Mouse (Mus musculus): ENCODE results near the gene Btg1.

Btg1 gene

GRCm38 (mm10) chr10:96616709-96617116, at the start of gene Btg1:
Gene Btg1 (plus strand): TSS chr10:96617006.
- DNase-seq (ENCODE audit: low spot score): peak; percentile 100

- no peak for DNase-seq (ENCODE audit: low spot score)
Observed at GRCm38 (mm10) chr10:96569469-96569868, 47.3 kb upstream of the Btg1 start.

GRCm38 (mm10) chr10:96571176-96571575, 45.6 kb upstream of the Btg1 start:
- no peak for DNase-seq (ENCODE audit: low spot score)

GRCm38 (mm10) chr10:96574786-96575185, 42.0 kb upstream of the Btg1 start:
- no peak for DNase-seq (ENCODE audit: low spot score)

- DNase-seq (ENCODE audit: low spot score): no peak
Observed at GRCm38 (mm10) chr10:96575338-96575737, 41.5 kb upstream of the Btg1 start.

- DNase-seq (ENCODE audit: low spot score): no peak
Observed at GRCm38 (mm10) chr10:96578924-96579323, 37.9 kb upstream of the Btg1 start.

- no peak for DNase-seq (ENCODE audit: low spot score)
Observed at GRCm38 (mm10) chr10:96579436-96579835, 37.4 kb upstream of the Btg1 start.

- no peak for DNase-seq (ENCODE audit: low spot score)
Observed at GRCm38 (mm10) chr10:96580246-96580645, 36.6 kb upstream of the Btg1 start.

GRCm38 (mm10) chr10:96581232-96581631, 35.6 kb upstream of the Btg1 start:
- no peak for DNase-seq (ENCODE audit: low spot score)

- no peak for DNase-seq (ENCODE audit: low spot score)
Observed at GRCm38 (mm10) chr10:96586191-96586880, 30.5 kb upstream of the Btg1 start.

GRCm38 (mm10) chr10:96586881-96587217, 30.0 kb upstream of the Btg1 start:
- DNase-seq (ENCODE audit: low spot score): no peak

GRCm38 (mm10) chr10:96588233-96588632, 28.6 kb upstream of the Btg1 start:
- no peak for DNase-seq (ENCODE audit: low spot score)

GRCm38 (mm10) chr10:96589781-96590180, 27.0 kb upstream of the Btg1 start:
- no peak for DNase-seq (ENCODE audit: low spot score)

- no peak for DNase-seq (ENCODE audit: low spot score)
Observed at GRCm38 (mm10) chr10:96592089-96592488, 24.7 kb upstream of the Btg1 start.

GRCm38 (mm10) chr10:96595435-96596132, 21.2 kb upstream of the Btg1 start:
- no peak for DNase-seq (ENCODE audit: low spot score)

GRCm38 (mm10) chr10:96596411-96596810, 20.4 kb upstream of the Btg1 start:
- DNase-seq (ENCODE audit: low spot score): no peak

- DNase-seq (ENCODE audit: low spot score): no peak
Observed at GRCm38 (mm10) chr10:96599641-96600040, 17.2 kb upstream of the Btg1 start.

- no peak for DNase-seq (ENCODE audit: low spot score)
Observed at GRCm38 (mm10) chr10:96601670-96602069, 15.1 kb upstream of the Btg1 start.

GRCm38 (mm10) chr10:96602339-96602738, 14.5 kb upstream of the Btg1 start:
- DNase-seq (ENCODE audit: low spot score): no peak

- no peak for DNase-seq (ENCODE audit: low spot score)
Observed at GRCm38 (mm10) chr10:96605168-96605567, 11.6 kb upstream of the Btg1 start.

GRCm38 (mm10) chr10:96605856-96606255, 10.9 kb upstream of the Btg1 start:
- DNase-seq (ENCODE audit: low spot score): no peak

- DNase-seq (ENCODE audit: low spot score): no peak
Observed at GRCm38 (mm10) chr10:96607617-96608185, 9.1 kb upstream of the Btg1 start.
